Mouse (Mus musculus) kidney, adult 9 months (tissue): Measurements from ENCODE around the gene Itga8.

ENCODE experiments used
- DNase-seq: peaks from one replicate; pipeline ENCODE4 v3.0.0; 2022

Itga8 gene

DNA sequence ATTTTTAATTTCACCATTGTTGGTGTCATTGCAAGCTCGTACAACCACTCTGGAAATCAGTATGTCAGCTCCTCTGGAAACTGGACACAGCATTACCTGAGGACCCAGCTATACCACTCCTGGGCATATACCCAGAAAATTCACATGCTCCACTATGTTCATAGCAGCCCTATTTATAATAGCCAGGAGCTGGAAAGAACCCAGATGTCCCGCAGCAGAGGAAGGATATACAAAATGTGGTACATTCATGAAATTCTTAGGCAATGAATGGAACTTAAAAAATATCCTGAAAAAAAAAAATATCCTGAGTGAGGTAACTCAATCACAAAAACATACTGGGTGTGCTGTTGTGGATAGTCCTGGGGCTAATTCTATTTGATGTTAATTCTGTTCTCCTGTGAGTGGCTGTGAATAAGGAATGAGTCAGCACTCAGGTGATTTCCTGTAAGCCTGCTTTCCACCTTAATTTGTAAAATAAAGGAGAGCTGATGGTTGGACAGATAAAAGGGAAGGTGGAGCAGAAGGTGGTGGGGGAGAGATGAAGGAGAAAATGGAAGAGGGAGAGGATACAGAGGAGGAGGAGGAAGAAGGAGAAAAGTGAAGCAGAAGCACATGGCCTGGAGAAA, 224.3 kb downstream of the Itga8 start:
- no peak for DNase-seq

DNA sequence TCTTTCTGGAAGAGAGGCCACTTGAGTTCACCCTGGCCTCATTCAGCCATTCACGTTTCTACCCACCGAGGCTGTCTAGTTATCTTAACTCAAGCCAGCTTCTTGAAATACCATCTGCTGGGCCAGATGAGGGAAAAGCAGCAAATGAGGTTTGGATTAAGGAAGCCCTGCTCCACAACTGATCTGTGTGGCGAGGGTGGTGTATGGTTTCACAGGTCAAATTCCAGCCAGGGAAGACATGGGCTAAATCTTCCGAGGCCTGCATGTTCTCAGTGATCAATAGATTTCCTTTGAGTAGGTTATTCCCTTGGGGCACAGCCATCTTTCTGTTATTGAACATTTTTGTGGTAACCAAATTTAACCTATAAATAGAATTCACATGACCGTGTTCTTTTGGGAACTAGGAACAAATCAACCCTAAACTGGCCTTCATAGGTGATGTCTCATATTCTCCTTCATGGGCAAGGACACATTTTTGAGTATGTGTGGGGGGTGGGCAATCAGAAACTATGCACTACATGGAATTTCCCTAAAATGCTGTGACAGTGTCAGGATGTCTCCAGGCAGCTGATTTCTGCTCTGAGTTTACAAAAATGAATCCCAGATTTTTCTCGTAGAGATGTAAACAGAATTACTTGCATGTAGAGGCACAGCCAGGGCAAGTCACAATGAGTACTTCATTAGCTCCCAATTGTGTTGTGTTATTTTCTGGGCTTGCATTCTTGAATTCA, 235.9 kb downstream of the Itga8 start:
- DNase-seq: no peak

DNA sequence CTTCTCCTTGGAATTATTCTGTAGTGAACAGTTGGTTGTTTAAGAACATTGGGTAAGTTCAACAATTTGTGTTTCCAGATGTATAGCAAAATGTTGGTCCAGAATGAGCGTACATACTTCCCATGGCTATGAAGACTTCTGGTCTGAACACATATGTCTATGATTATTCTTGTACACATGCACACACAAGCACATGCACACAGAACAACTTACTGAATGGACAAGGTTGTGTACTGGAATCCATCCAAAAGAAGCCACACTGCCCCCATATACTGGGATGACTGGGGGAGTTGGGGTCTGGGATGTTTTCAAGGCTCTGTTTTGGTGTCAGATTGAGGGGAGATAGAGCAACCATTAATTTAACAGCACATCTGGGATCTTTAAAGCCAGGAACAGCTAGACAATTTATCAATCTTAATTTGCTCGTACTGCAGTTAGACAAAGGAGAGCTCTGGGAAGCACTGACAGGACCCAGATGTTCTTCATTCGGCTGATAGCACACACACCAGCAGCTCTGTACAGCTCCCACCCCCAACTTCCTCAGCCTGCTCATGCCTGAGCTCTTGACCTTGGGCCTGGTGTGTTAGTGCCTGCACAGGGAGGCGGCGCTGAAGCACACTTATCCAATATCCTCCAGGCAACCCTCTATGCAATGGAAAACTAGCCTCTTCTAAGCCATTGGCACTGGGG, 241.5 kb downstream of the Itga8 start:
- peak; percentile 43 for DNase-seq
